Mouse (Mus musculus) kidney, postnatal 25 days (tissue): ENCODE measurements at regions not wholly inside any gene's neighbourhood (a gene's known extent, or its start where the extent isn't known, plus 50 kb on each side); places are given as distances from the start of the nearest gene placed in this dataset.
A peak's percentile ranks its signal among the peaks of the same experiment; 100 is the strongest.

Experiments used
- DNase-seq, 2 experiments: peaks; one replicate each; pipeline ENCODE4 v3.0.0; 2021; ENCODE audit warnings: mixed read lengths in 2 of 2

- no peak for DNase-seq
Measured at GRCm38 (mm10) chr15:62962681-62963080, 882.3 kb downstream of the Gsdmc2 start.

GRCm38 (mm10) chr15:62960623-62961022, 884.4 kb downstream of the Gsdmc2 start:
- no peak for DNase-seq

- no peak for DNase-seq
Measured at GRCm38 (mm10) chr15:62958506-62959330, 886.3 kb downstream of the Gsdmc2 start.

GRCm38 (mm10) chr15:62954889-62955288, 890.1 kb downstream of the Gsdmc2 start:
- DNase-seq = no peak

- DNase-seq = no peak
Measured at GRCm38 (mm10) chr15:62954322-62954820, 890.6 kb downstream of the Gsdmc2 start.

- no peak for DNase-seq
Measured at GRCm38 (mm10) chr15:62953215-62953941, 891.6 kb downstream of the Gsdmc2 start.

- DNase-seq = no peak
Measured at GRCm38 (mm10) chr15:62952487-62953214, 892.3 kb downstream of the Gsdmc2 start.

GRCm38 (mm10) chr15:62939416-62939815, 905.6 kb downstream of the Gsdmc2 start:
- no peak for DNase-seq

GRCm38 (mm10) chr15:62937756-62938155, 907.2 kb downstream of the Gsdmc2 start:
- no peak for DNase-seq

- DNase-seq = peak in 1 of 2 experiments; percentile 32
Measured at GRCm38 (mm10) chr15:62934522-62935189, 910.3 kb downstream of the Gsdmc2 start.

- no peak for DNase-seq
Measured at GRCm38 (mm10) chr15:62920520-62920919, 924.5 kb downstream of the Gsdmc2 start.

- DNase-seq = no peak
Measured at GRCm38 (mm10) chr15:62919264-62919663, 925.7 kb downstream of the Gsdmc2 start.

- no peak for DNase-seq
Measured at GRCm38 (mm10) chr15:62908379-62908778, 936.6 kb downstream of the Gsdmc2 start.

GRCm38 (mm10) chr15:62907181-62907580, 937.8 kb downstream of the Gsdmc2 start:
- DNase-seq = no peak

- peak; percentile 97 to 98 for DNase-seq
Measured at GRCm38 (mm10) chr15:62903047-62903822, 941.7 kb downstream of the Gsdmc2 start.

GRCm38 (mm10) chr15:62901955-62902354, 943.0 kb downstream of the Gsdmc2 start:
- DNase-seq = no peak

GRCm38 (mm10) chr15:62889798-62890197, 955.2 kb downstream of the Gsdmc2 start:
- no peak for DNase-seq

GRCm38 (mm10) chr15:62885331-62885730, 959.6 kb downstream of the Gsdmc2 start:
- DNase-seq = no peak

GRCm38 (mm10) chr15:62871082-62871766, 973.8 kb downstream of the Gsdmc2 start:
- no peak for DNase-seq

GRCm38 (mm10) chr15:62862574-62862973, 982.4 kb downstream of the Gsdmc2 start:
- no peak for DNase-seq

- no peak for DNase-seq
Measured at GRCm38 (mm10) chr15:62861422-62861821, 983.6 kb downstream of the Gsdmc2 start.
